Mouse (Mus musculus): ENCODE results near the gene Cysrt1. TPM values are rescaled to one million over a fixed set of nuclear protein-coding genes. Genes with fewer than 3 reads are reported as not detected.

The Cysrt1 gene
- polyA plus RNA-seq (2021; fragmentation: Nextera tagmentation) = 0.25 TPM in 1 of 2 replicates, not detected in the other
- long read RNA-seq, experiment 1, partial matches to known transcripts = 0 of 2 reads
- long read RNA-seq, experiment 1, other reads (novel, unspliced or antisense) = 0 of 2 reads
- long read RNA-seq, experiment 2 = 0 reads

GRCm38 (mm10) chr2:25242101-25242506 lies at the start of gene Cysrt1, which contains the start of gene Rnf208:
Cysrt1 (minus strand) TSS chr2:25242452.
Rnf208 (plus strand) TSS chr2:25242255.

GRCm38 (mm10) chr2:25289651-25290050 lies 47.4 kb upstream of the Cysrt1 start, which contains the start of gene Lrrc26:
Lrrc26 (plus strand) TSS chr2:25289915.

GRCm38 (mm10) chr2:25287927-25288649 lies 45.8 kb upstream of the Cysrt1 start, which contains the start of gene Tmem210:
Tmem210 (plus strand) TSS chr2:25288145.

GRCm38 (mm10) chr2:25271827-25272511 lies 29.7 kb upstream of the Cysrt1 start, which contains the start of the genes Ssna1 and Anapc2:
Ssna1 (minus strand) TSS chr2:25272438.
Anapc2 (plus strand) TSS chr2:25272478.

GRCm38 (mm10) chr2:25262291-25262767 lies 20.1 kb upstream of the Cysrt1 start, which contains the start of gene Tprn:
Tprn (plus strand) TSS chr2:25262618.

GRCm38 (mm10) chr2:25255284-25255779 lies 13.1 kb upstream of the Cysrt1 start, which contains the start of gene Tmem203:
Tmem203 (plus strand) TSS chr2:25255439.

GRCm38 (mm10) chr2:25246183-25247072 lies 4.2 kb upstream of the Cysrt1 start, which contains the start of gene AL732309.1:
AL732309.1 (minus strand) TSS chr2:25246863.

GRCm38 (mm10) chr2:25236614-25237013 lies 5.6 kb downstream of the Cysrt1 start, which contains the start of gene Rnf224:
Rnf224 (minus strand) TSS chr2:25236787.

GRCm38 (mm10) chr2:25234050-25234449 lies 8.2 kb downstream of the Cysrt1 start, which contains the start of gene Slc34a3:
Slc34a3 (minus strand) TSS chr2:25234364.

GRCm38 (mm10) chr2:25224492-25224765 lies 17.8 kb downstream of the Cysrt1 start, which contains the start of gene Tubb4b:
Tubb4b (minus strand) TSS chr2:25224702.

GRCm38 (mm10) chr2:25218445-25218844 lies 23.8 kb downstream of the Cysrt1 start, which contains the start of gene Fam166a:
Fam166a (plus strand) TSS chr2:25218745.

GRCm38 (mm10) chr2:25214444-25214843 lies 27.8 kb downstream of the Cysrt1 start, which contains the start of gene Stpg3:
Stpg3 (minus strand) TSS chr2:25214637.

GRCm38 (mm10) chr2:25211121-25211670 lies 31.1 kb downstream of the Cysrt1 start, which contains the start of gene Nelfb:
Nelfb (minus strand) TSS chr2:25211489.

GRCm38 (mm10) chr2:25196172-25196954 lies 45.9 kb downstream of the Cysrt1 start, which contains the start of gene Tor4a:
Tor4a (minus strand) TSS chr2:25196886.

Other genes starting within 250 kb of the Cysrt1 start
- 342 and 371 TPM in 2 replicates for gene Nsmf, start 188.1 kb downstream of the Cysrt1 start, polyA plus RNA-seq (2021; fragmentation: Nextera tagmentation)
- gene Entpd8, start 162.1 kb downstream of the Cysrt1 start, polyA plus RNA-seq (2021; fragmentation: Nextera tagmentation) = not detected in 2 replicates
- gene Noxa1, start 147.3 kb downstream of the Cysrt1 start, polyA plus RNA-seq (2021; fragmentation: Nextera tagmentation) = not detected in 2 replicates
- 1.1 and 20.3 TPM in 2 replicates for gene Nrarp, start 61.7 kb downstream of the Cysrt1 start, polyA plus RNA-seq (2021; fragmentation: Nextera tagmentation)
- 1.7 and 2.3 TPM in 2 replicates for gene Tor4a, start 45.6 kb downstream of the Cysrt1 start, polyA plus RNA-seq (2021; fragmentation: Nextera tagmentation)
- gene Nelfb, start 31.0 kb downstream of the Cysrt1 start, polyA plus RNA-seq (2021; fragmentation: Nextera tagmentation) = 35.3 and 40.2 TPM in 2 replicates
- gene Stpg3, start 27.8 kb downstream of the Cysrt1 start, polyA plus RNA-seq (2021; fragmentation: Nextera tagmentation) = not detected in 2 replicates
- gene Fam166a, start 23.7 kb downstream of the Cysrt1 start, polyA plus RNA-seq (2021; fragmentation: Nextera tagmentation) = 11.9 and 28.8 TPM in 2 replicates
- gene Tubb4b, start 17.8 kb downstream of the Cysrt1 start, polyA plus RNA-seq (2021; fragmentation: Nextera tagmentation) = 509 and 600 TPM in 2 replicates
- 0.60 and 0.72 TPM in 2 replicates for gene Slc34a3, start 8.1 kb downstream of the Cysrt1 start, polyA plus RNA-seq (2021; fragmentation: Nextera tagmentation)
- not detected in 2 replicates for gene Rnf224, start 5.7 kb downstream of the Cysrt1 start, polyA plus RNA-seq (2021; fragmentation: Nextera tagmentation)
- 55.7 and 180 TPM in 2 replicates for gene Rnf208, start 197 bp downstream of the Cysrt1 start, polyA plus RNA-seq (2021; fragmentation: Nextera tagmentation)
- 1.1 and 1.6 TPM in 2 replicates for gene AL732309.1, start 4.4 kb upstream of the Cysrt1 start, polyA plus RNA-seq (2021; fragmentation: Nextera tagmentation)
- 34.3 and 36.9 TPM in 2 replicates for gene Tmem203, start 13.0 kb upstream of the Cysrt1 start, polyA plus RNA-seq (2021; fragmentation: Nextera tagmentation)
- gene Tprn, start 20.2 kb upstream of the Cysrt1 start, polyA plus RNA-seq (2021; fragmentation: Nextera tagmentation) = 9.4 and 13.1 TPM in 2 replicates
- 77.5 and 87.9 TPM in 2 replicates for gene Ssna1, start 30.0 kb upstream of the Cysrt1 start, polyA plus RNA-seq (2021; fragmentation: Nextera tagmentation)
- 33.8 and 42.6 TPM in 2 replicates for gene Anapc2, start 30.0 kb upstream of the Cysrt1 start, polyA plus RNA-seq (2021; fragmentation: Nextera tagmentation)
- 0.56 TPM in 1 of 2 replicates, not detected in the other for gene Tmem210, start 45.7 kb upstream of the Cysrt1 start, polyA plus RNA-seq (2021; fragmentation: Nextera tagmentation)
- 0.21 TPM in 1 of 2 replicates, not detected in the other for gene Lrrc26, start 47.5 kb upstream of the Cysrt1 start, polyA plus RNA-seq (2021; fragmentation: Nextera tagmentation)
- gene Grin1, start 76.7 kb upstream of the Cysrt1 start, polyA plus RNA-seq (2021; fragmentation: Nextera tagmentation) = 87.7 and 146 TPM in 2 replicates
- gene Man1b1, start 89.9 kb upstream of the Cysrt1 start, polyA plus RNA-seq (2021; fragmentation: Nextera tagmentation) = 17.0 and 18.5 TPM in 2 replicates
- 17.8 and 22.5 TPM in 2 replicates for gene Dpp7, start 113.9 kb upstream of the Cysrt1 start, polyA plus RNA-seq (2021; fragmentation: Nextera tagmentation)
- 20.6 and 34.9 TPM in 2 replicates for gene Uap1l1, start 123.2 kb upstream of the Cysrt1 start, polyA plus RNA-seq (2021; fragmentation: Nextera tagmentation)
- gene Sapcd2, start 129.9 kb upstream of the Cysrt1 start, polyA plus RNA-seq (2021; fragmentation: Nextera tagmentation) = 1.2 and 1.7 TPM in 2 replicates
- gene Entpd2, start 153.4 kb upstream of the Cysrt1 start, polyA plus RNA-seq (2021; fragmentation: Nextera tagmentation) = 21.4 and 31.9 TPM in 2 replicates
- gene Npdc1, start 156.9 kb upstream of the Cysrt1 start, polyA plus RNA-seq (2021; fragmentation: Nextera tagmentation) = 232 and 408 TPM in 2 replicates
- not detected in 2 replicates for gene Fut7, start 180.8 kb upstream of the Cysrt1 start, polyA plus RNA-seq (2021; fragmentation: Nextera tagmentation)
- gene Abca2, start 186.3 kb upstream of the Cysrt1 start, polyA plus RNA-seq (2021; fragmentation: Nextera tagmentation) = 21.7 and 39.7 TPM in 2 replicates
- 0.68 and 1.1 TPM in 2 replicates for gene Clic3, start 214.4 kb upstream of the Cysrt1 start, polyA plus RNA-seq (2021; fragmentation: Nextera tagmentation)
- gene Paxx, start 218.6 kb upstream of the Cysrt1 start, polyA plus RNA-seq (2021; fragmentation: Nextera tagmentation) = 121 and 132 TPM in 2 replicates
- 6,798 and 9,400 TPM in 2 replicates for gene Ptgds, start 227.6 kb upstream of the Cysrt1 start, polyA plus RNA-seq (2021; fragmentation: Nextera tagmentation)